Mouse (Mus musculus): ENCODE results near the gene Tmem120b.

GRCm38 (mm10) chr5:123020426-123020825 is 47.8 kb upstream of the Tmem120b start:
- TF ChIP-seq CTCF (IDR thresholded peaks at IDR 0.05; ENCODE audit: low read depth, low read length) (no peak), POLR2A (IDR thresholded peaks at IDR 0.05; ENCODE audit: extremely low read depth, insufficient read depth, low read length) (no peak)
